Mouse (Mus musculus) testis, postnatal 10 days (tissue): ENCODE results near the gene Pgpep1.

Experiments
- DNase-seq: peaks from one replicate; pipeline ENCODE4 v3.0.0; 2021; ENCODE audit warnings: low spot score

Gene Pgpep1

GRCm38 (mm10) chr8:70608749-70609367 is 51.3 kb downstream of the Pgpep1 start, which contains the start of gene Ssbp4:
Gene Ssbp4, minus strand, starts transcription at chr8:70608872.
- DNase-seq: no peak

DNA sequence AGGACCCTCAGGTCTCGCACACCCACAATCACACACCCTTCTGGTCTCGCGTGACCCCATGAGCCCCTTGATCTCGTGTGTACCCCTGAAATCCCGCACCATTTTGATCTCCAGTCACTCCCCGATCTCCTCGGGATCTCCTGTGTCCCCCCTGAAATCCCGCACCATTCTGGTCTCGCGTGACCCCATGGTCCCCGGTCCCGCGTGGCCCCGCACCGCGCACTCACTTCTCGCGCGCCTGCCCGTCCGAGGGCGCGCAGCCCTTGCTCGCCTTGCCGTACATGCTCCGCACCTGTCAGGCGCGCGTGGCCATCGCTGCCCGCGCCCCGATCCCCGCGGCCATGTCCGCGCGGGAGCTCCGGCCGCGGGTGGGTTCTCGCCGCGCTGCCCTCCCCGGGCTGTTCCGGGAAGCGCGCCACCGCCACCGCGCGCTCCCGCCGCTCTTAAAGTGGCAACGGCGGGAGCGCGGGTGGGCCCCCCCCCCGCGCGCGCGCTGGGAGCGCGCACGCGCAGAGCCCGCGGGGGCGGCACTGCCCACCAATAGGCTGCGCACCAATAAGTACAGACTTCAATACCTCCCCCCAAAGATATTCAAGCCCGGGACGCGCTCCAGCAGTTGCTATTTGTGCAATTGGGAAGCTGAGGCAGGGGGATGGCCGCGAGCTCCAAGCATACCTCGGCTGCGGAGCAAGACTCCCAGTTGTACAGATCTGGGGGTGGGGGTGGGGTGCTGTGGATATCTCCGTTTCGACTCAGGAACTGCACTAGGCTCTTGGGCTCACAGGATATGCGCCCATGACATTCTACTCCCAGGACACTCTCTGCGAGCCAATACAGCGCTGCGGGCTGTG is 52.1 kb downstream of the Pgpep1 start:
- peak; percentile 75 for DNase-seq

DNA sequence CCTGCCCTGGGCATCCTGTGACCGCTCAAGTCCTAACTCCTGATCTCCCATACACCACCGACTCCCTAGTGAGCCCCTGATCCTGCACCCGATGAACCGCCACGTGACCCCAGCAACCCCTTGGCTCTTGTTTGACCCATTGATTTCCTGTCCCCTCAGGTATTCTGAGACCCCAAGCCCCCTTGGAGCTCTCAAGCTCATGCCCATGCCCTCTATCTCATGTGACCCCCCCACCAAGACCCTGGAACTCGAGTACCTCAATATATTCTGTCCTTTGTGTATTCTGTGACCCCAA is 52.6 kb downstream of the Pgpep1 start:
- no peak for DNase-seq

GRCm38 (mm10) chr8:70606780-70607602 is 53.2 kb downstream of the Pgpep1 start:
- no peak for DNase-seq

DNA sequence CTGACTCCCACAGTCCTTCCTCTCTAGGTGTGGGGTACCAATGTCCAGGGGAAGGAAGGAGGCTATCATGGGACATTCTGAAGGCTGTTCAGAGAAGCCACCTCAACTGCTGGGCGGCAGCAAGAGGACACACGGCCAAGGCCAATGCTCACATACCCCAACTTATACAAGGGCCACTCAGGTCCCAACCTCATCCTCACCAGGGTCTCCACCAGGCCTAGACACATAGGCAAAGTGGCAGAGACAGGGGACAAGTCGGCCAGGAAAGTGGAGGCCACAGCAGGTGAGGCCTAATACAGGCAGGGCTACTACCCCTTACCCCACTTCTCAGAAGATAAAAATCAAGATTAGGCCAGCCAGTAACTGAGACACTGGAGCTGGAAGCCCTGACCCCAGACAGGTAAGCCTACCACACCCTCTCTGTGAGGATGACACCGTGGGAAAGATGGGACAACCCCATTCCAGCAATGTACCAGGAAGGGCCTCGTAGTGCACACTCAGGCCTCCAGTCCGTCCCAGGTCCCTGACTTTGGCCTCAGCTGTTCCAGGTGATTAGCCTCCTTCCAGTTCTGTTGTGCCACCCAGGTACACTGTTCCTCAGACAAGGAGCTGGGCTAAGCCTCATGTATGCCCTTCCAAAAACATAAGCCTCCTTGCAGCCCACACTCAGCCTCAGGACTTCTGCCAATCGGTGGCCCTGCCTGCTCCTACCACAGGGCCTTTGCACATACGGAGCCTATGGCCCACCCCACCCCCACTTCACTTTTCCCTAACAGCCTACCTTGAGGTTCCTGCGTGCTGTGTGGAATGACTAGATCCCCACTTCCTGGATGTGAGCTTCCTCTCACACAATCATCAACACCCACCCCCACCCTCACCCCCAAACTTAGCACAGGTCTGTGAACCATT is 54.1 kb downstream of the Pgpep1 start:
- DNase-seq: no peak

- DNase-seq: no peak
Measured at GRCm38 (mm10) chr8:70604558-70604957, 55.6 kb downstream of the Pgpep1 start.

GRCm38 (mm10) chr8:70602139-70602811 is 57.9 kb downstream of the Pgpep1 start:
- no peak for DNase-seq

DNA sequence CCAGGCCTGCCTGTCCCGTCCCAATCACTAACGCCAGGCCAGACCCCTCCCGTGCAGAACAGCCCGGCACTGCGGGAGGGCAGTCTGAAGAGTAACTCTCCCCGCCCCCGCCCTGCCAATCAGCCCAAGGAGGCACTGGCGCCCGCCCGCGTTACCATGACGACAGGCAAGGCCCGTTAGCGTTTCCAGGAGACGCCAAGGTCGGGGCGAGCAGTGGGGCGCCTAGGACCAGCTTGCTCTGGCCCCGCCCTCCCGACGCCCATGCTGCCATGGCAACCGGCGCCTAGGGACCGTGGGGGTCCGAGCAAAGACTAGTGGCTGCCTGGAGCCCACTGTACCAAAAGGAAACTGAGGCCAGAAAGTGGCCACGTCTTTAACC is 58.9 kb downstream of the Pgpep1 start:
- peak; percentile 93 for DNase-seq

- no peak for DNase-seq
Measured at GRCm38 (mm10) chr8:70600473-70601270, 59.5 kb downstream of the Pgpep1 start.

GRCm38 (mm10) chr8:70599507-70600290 is 60.5 kb downstream of the Pgpep1 start:
- no peak for DNase-seq

- no peak for DNase-seq
Measured at GRCm38 (mm10) chr8:70598722-70599121, 61.5 kb downstream of the Pgpep1 start.

DNA sequence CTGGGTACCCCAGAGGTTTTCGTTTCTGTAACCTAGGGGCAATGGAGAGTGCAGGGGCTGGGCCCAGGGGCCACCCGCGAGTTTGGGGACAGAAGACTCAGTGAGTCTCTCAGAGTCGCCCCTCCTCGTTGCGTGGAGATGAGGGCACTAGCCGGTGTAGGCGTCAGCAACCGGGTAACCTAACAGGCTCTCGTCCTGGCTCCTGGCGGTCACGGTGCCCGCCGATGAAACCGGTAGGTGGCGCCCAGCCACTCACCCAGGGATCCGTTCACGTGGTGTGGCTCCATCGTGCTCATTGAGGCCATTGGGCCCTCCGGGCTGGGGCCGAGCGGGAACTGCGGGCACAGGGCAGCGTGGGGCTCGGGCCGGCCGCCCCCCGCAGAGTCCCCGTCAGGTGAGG is 61.9 kb downstream of the Pgpep1 start:
- DNase-seq: peak; percentile 92

- DNase-seq: peak; percentile 69
Measured at GRCm38 (mm10) chr8:70597417-70598272, 62.5 kb downstream of the Pgpep1 start.

GRCm38 (mm10) chr8:70596775-70597416 is 63.3 kb downstream of the Pgpep1 start:
- DNase-seq: peak; percentile 76
